Mouse (Mus musculus) stomach, embryonic 16.5 days (tissue): Measurements from ENCODE around the gene Gm11562. TPM values are rescaled to one million over a fixed set of nuclear protein-coding genes. Genes with fewer than 3 reads are reported as not detected.
"Not testable (repeated sequence)": the region's sequence is repeated elsewhere in the genome, so short reads cannot be mapped to it uniquely, and the experiment has no call there.

ENCODE experiments used
- ATAC-seq: fragments of 200-750 bp; cut with Nextera tagmentation; 2 replicates; pipeline ENCODE4 v1.8.0; 2017; ENCODE audit warnings: moderate number of reproducible peaks, moderate TSS enrichment; ENCODE audit not compliant: insufficient read depth, low FRiP score
- H3K27ac ChIP-seq: fragments of 300-500 bp; sonication (generic); 2 replicates; pipeline ENCODE4 v1.5.1; 2014; ENCODE audit warnings: low read length
- H3K27me3 ChIP-seq: fragments of 300-500 bp; sonication (generic); 2 replicates; pipeline ENCODE4 v1.6.1; 2014; ENCODE audit warnings: low read length, control low read depth, mixed read lengths; ENCODE audit not compliant: control insufficient read depth, insufficient read depth
- H3K36me3 ChIP-seq: fragments of 300-500 bp; sonication (generic); 2 replicates; pipeline ENCODE4 v1.6.1; 2014; ENCODE audit warnings: low read length; ENCODE audit not compliant: control insufficient read depth, insufficient read depth
- H3K4me1 ChIP-seq: fragments of 300-500 bp; sonication (generic); 2 replicates; pipeline ENCODE4 v1.6.1; 2014; ENCODE audit warnings: low read length, control low read depth, mixed read lengths; ENCODE audit not compliant: control insufficient read depth, insufficient read depth
- H3K4me2 ChIP-seq: fragments of 300-500 bp; sonication (generic); 2 replicates; pipeline ENCODE4 v1.6.1; 2014; ENCODE audit warnings: low read depth, low read length, mixed read lengths
- H3K4me3 ChIP-seq: fragments of 300-500 bp; sonication (generic); replicated peaks from 2 replicates; pipeline ENCODE4 v1.5.1; 2014; ENCODE audit warnings: mild to moderate bottlenecking, low read length
- H3K9ac ChIP-seq: fragments of 300-500 bp; sonication (generic); 2 replicates; pipeline ENCODE4 v1.6.1; 2014; ENCODE audit warnings: low read length
- H3K9me3 ChIP-seq: fragments of 300-500 bp; sonication (generic); replicated peaks from 2 replicates; pipeline ENCODE4 v1.6.1; 2016; ENCODE audit warnings: low read length, control low read depth; ENCODE audit not compliant: control insufficient read depth
- WGBS: fragments of 180-500 bp; shearing (Covaris S2); extraction: QIAGEN DNeasy Blood & Tissue Kit; methylation state at CpG from one replicate; pipeline ENCODE4 v1.1.7; 2014; 5-methylcytosine and 5-hydroxymethylcytosine counted together
- polyA plus RNA-seq: library from polyadenylated mRNA; unstranded; fragments of >200 nt; fragmentation: Nextera tagmentation; extraction: Ambion mirVana; gene quantifications from 2 replicates; pipeline ENCODE4 v1.2.1, GENCODE M21; 2015

The Gm11562 gene
- polyA plus RNA-seq, result not detected in 2 replicates

- Histone ChIP-seq H3K9ac (no peak within 1 kb of the TSS), H3K27ac (no peak within 1 kb of the TSS), H3K27me3 (no peaks in the 10 kb centered on the region), H3K4me1 (no peaks in the 10 kb centered on the region), H3K4me3 (no peak within 1 kb of the TSS), H3K36me3 (no peaks in the 10 kb centered on the region), H3K4me2 (no peak within 1 kb of the TSS), H3K9me3 (no peaks in the 10 kb centered on the region)
- WGBS, result 84% methylated on average over 2 of the region's 2 CpGs
- no peak for ATAC-seq
Observed at GRCm38 (mm10) chr11:99620335-99620734, at the start of gene Gm11562. Gm11562 (minus strand) TSS chr11:99620435.

GRCm38 (mm10) chr11:99665860-99666259 lies 45.6 kb upstream of the Gm11562 start, which contains the start of gene Krtap4-6:
Krtap4-6 (minus strand) TSS chr11:99665960.
- no peaks in the 10 kb centered on the region for H3K4me1 ChIP-seq
- H3K27me3 ChIP-seq, result no peaks in the 10 kb centered on the region
- no peaks in the 10 kb centered on the region for H3K36me3 ChIP-seq
- no peak within 1 kb of the TSS for H3K4me2 ChIP-seq
- H3K9me3 ChIP-seq, result no peaks in the 10 kb centered on the region
- no peak within 1 kb of the TSS for H3K27ac ChIP-seq
- no peak within 1 kb of the TSS for H3K4me3 ChIP-seq
- no peak within 1 kb of the TSS for H3K9ac ChIP-seq
- no peak for ATAC-seq

GRCm38 (mm10) chr11:99662802-99663201 lies 42.6 kb upstream of the Gm11562 start:
- H3K4me1 ChIP-seq, result no peaks in the 10 kb centered on the region
- no peak overlapping the region for H3K9ac ChIP-seq
- H3K36me3 ChIP-seq, result no peaks in the 10 kb centered on the region
- H3K27ac ChIP-seq, result no peak overlapping the region
- no peak for ATAC-seq
- H3K27me3 ChIP-seq, result no peaks in the 10 kb centered on the region
- H3K4me3 ChIP-seq, result no peak overlapping the region
- H3K9me3 ChIP-seq, result no peaks in the 10 kb centered on the region
- WGBS, result 83% methylated on average over 10 of the region's 10 CpGs
- H3K4me2 ChIP-seq, result no peak overlapping the region

- H3K4me2 ChIP-seq, result no peak overlapping the region
- no peaks in the 10 kb centered on the region for H3K4me1 ChIP-seq
- ATAC-seq, result no peak
- H3K36me3 ChIP-seq, result no peaks in the 10 kb centered on the region
- no peaks in the 10 kb centered on the region for H3K9me3 ChIP-seq
- WGBS, result 79% methylated on average over 4 of the region's 4 CpGs
- H3K27ac ChIP-seq, result no peak overlapping the region
- H3K27me3 ChIP-seq, result no peaks in the 10 kb centered on the region
- no peak overlapping the region for H3K9ac ChIP-seq
- no peak overlapping the region for H3K4me3 ChIP-seq
Observed at GRCm38 (mm10) chr11:99659256-99659655, 39.0 kb upstream of the Gm11562 start.

- 65% methylated on average over 10 of the region's 10 CpGs for WGBS
- H3K4me1 ChIP-seq, H3K9ac ChIP-seq, H3K4me3 ChIP-seq, H3K27me3 ChIP-seq, H3K27ac ChIP-seq, ATAC-seq, H3K4me2 ChIP-seq, H3K36me3 ChIP-seq, H3K9me3 ChIP-seq: not testable (repeated sequence)
Observed at GRCm38 (mm10) chr11:99658467-99659010, 38.3 kb upstream of the Gm11562 start, which contains the start of gene Gm11563. Gm11563 (minus strand) TSS chr11:99658960.

GRCm38 (mm10) chr11:99657051-99657450 lies 36.8 kb upstream of the Gm11562 start:
- Histone ChIP-seq H3K27me3 (no peaks in the 10 kb centered on the region), H3K36me3 (no peaks in the 10 kb centered on the region), H3K4me3 (no peak overlapping the region), H3K9me3 (no peaks in the 10 kb centered on the region), H3K9ac (no peak overlapping the region), H3K4me2 (no peak overlapping the region), H3K4me1 (no peaks in the 10 kb centered on the region), H3K27ac (no peak overlapping the region)
- no peak for ATAC-seq
- 46% methylated on average over 5 of the region's 5 CpGs for WGBS

GRCm38 (mm10) chr11:99650136-99650535 lies 29.9 kb upstream of the Gm11562 start, which contains the start of gene Gm11555:
Gm11555 (minus strand) TSS chr11:99650236.
- H3K36me3 ChIP-seq, result no peaks in the 10 kb centered on the region
- 86% methylated on average over 2 of the region's 2 CpGs for WGBS
- no peak for ATAC-seq

GRCm38 (mm10) chr11:99646444-99646843 lies 26.2 kb upstream of the Gm11562 start:
- Histone ChIP-seq H3K4me2 (no peak overlapping the region), H3K27me3 (no peaks in the 10 kb centered on the region), H3K27ac (no peak overlapping the region), H3K36me3 (no peaks in the 10 kb centered on the region), H3K9me3 (no peaks in the 10 kb centered on the region), H3K9ac (no peak overlapping the region), H3K4me1 (no peaks in the 10 kb centered on the region), H3K4me3 (no peak overlapping the region)
- WGBS, result 84% methylated on average over 15 of the region's 15 CpGs
- ATAC-seq, result no peak

More at GRCm38 (mm10) chr11:99650136-99650535, 29.9 kb upstream of the Gm11562 start, which contains the start of gene Gm11555:
- H3K27ac ChIP-seq, result no peak within 1 kb of the TSS
- H3K4me2 ChIP-seq, result no peak within 1 kb of the TSS
- H3K4me3 ChIP-seq, result no peak within 1 kb of the TSS
- no peaks in the 10 kb centered on the region for H3K27me3 ChIP-seq
- H3K4me1 ChIP-seq, result no peaks in the 10 kb centered on the region
- no peak within 1 kb of the TSS for H3K9ac ChIP-seq
- H3K9me3 ChIP-seq, result no peaks in the 10 kb centered on the region

- Histone ChIP-seq H3K4me1 (no peaks in the 10 kb centered on the region), H3K36me3 (no peaks in the 10 kb centered on the region), H3K9ac (no peak overlapping the region), H3K27ac (no peak overlapping the region), H3K4me2 (no peak overlapping the region), H3K4me3 (no peak overlapping the region), H3K9me3 (no peaks in the 10 kb centered on the region), H3K27me3 (no peaks in the 10 kb centered on the region)
- ATAC-seq, result no peak
- 68% methylated on average over 3 of the region's 3 CpGs for WGBS
Observed at GRCm38 (mm10) chr11:99644351-99644750, 24.1 kb upstream of the Gm11562 start.
